Mouse (Mus musculus): ENCODE measurements around the gene Uqcr11.

DNA sequence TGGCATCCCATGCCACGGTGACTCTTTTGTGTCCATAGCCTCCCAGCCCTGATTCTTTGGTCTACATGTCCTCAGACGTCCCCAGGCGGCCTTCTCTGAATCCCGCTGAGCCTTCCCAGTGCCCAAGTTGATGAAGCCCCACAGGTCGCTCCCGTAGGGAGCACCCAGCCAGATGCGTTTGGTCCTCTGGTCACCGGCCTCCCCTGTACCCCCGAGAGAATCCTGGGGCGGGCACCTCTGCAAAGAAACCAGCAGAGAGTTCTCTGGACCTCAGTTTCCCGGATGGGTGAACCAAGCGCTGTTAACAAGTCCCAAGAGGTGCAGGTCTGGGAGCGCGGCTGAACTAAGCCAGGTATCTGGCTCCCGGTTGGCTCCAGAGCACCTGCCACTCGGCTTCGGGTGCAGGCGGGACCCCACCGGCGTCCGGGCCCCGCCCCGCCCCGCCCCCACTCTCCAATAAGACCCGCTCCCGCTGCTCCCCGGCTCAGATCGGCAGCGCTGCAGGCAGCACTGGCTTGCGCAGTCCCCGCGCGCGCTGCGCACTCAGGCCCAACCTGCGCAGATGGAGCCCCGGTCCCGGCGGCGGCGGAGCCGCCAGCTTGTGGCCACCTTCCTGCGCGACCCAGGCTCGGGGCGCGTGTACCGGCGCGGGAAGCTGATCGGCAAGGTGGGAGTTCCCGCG, 50.5 kb downstream of the Uqcr11 start, which contains the start of gene Plk5:
- TF ChIP-seq CTCF (conservative IDR thresholded peaks at IDR 0.05; ENCODE audit: low read length) = no peak
- no peak for TF ChIP-seq POU5F1 (IDR thresholded peaks at IDR 0.05; ENCODE audit: borderline replicate concordance, low read length)

Measured in E14TG2a.4 (cell line).